Mouse (Mus musculus): ENCODE data around the gene Mcm9. TPM values are rescaled to one million over a fixed set of nuclear protein-coding genes. Genes with fewer than 3 reads are reported as not detected.
"Not testable (repeated sequence)": the region's sequence is repeated elsewhere in the genome, so short reads cannot be mapped to it uniquely, and the experiment has no call there.

The Mcm9 gene
- polyA plus RNA-seq (2012; rRNA removed), result 2.9 and 3.1 TPM in 2 replicates

- not testable (repeated sequence) for DNase-seq; H3K36me3 ChIP-seq (ENCODE audit: control insufficient read depth, insufficient read depth, low read length); H3K27me3 ChIP-seq (replicated peaks; ENCODE audit: control insufficient read depth, insufficient read depth, low read length); H3K4me1 ChIP-seq (ENCODE audit: control insufficient read depth, insufficient read depth, low read length)
- WGBS, result 53% methylated on average over 10 of the region's 10 CpGs
- Histone ChIP-seq H3K4me3 (ENCODE audit: insufficient read depth, low read depth, low read length) (peak within 1 kb of the TSS; percentile 91), H3K27ac (ENCODE audit: insufficient read depth, low read depth, low read length) (peak within 1 kb of the TSS; percentile 81)
Observed at GRCm38 (mm10) chr10:53630339-53630738, at the start of gene Mcm9. Gene Mcm9, minus strand, starts transcription at chr10:53630439.

GRCm38 (mm10) chr10:53661788-53662187 lies 31.5 kb upstream of the Mcm9 start:
- Histone ChIP-seq H3K27me3 (replicated peaks; ENCODE audit: control insufficient read depth, insufficient read depth, low read length) (no peaks in the 10 kb centered on the region), H3K27ac (ENCODE audit: insufficient read depth, low read depth, low read length) (no peak overlapping the region), H3K4me1 (ENCODE audit: control insufficient read depth, insufficient read depth, low read length) (no peaks in the 10 kb centered on the region), H3K36me3 (ENCODE audit: control insufficient read depth, insufficient read depth, low read length) (no peaks in the 10 kb centered on the region; the same call in 1 of the 2 replicates), H3K4me3 (ENCODE audit: insufficient read depth, low read depth, low read length) (no peak overlapping the region)
- TF ChIP-seq POLR2A (IDR thresholded peaks at IDR 0.05; ENCODE audit: low read depth, low read length), result no peak
- TF ChIP-seq CTCF (conservative IDR thresholded peaks at IDR 0.05; ENCODE audit: insufficient read depth, insufficient read length, low read depth, low read length), result no peak
- no peak for DNase-seq
- WGBS, result 85% methylated on average over 4 of the region's 4 CpGs

GRCm38 (mm10) chr10:53654239-53654638 lies 24.0 kb upstream of the Mcm9 start:
- not testable (repeated sequence) for H3K27ac ChIP-seq (ENCODE audit: insufficient read depth, low read depth, low read length); H3K27me3 ChIP-seq (replicated peaks; ENCODE audit: control insufficient read depth, insufficient read depth, low read length); H3K4me3 ChIP-seq (ENCODE audit: insufficient read depth, low read depth, low read length); H3K4me1 ChIP-seq (ENCODE audit: control insufficient read depth, insufficient read depth, low read length); H3K36me3 ChIP-seq (ENCODE audit: control insufficient read depth, insufficient read depth, low read length)
- peak; percentile 28 for TF ChIP-seq CTCF (conservative IDR thresholded peaks at IDR 0.05; ENCODE audit: insufficient read depth, insufficient read length, low read depth, low read length)
- WGBS, result 62% methylated on average over 5 of the region's 5 CpGs
- peak; percentile 19 for DNase-seq

GRCm38 (mm10) chr10:53650683-53651082 lies 20.4 kb upstream of the Mcm9 start:
- TF ChIP-seq POLR2A (IDR thresholded peaks at IDR 0.05; ENCODE audit: low read depth, low read length) (no peak), CTCF (conservative IDR thresholded peaks at IDR 0.05; ENCODE audit: insufficient read depth, insufficient read length, low read depth, low read length) (no peak)
- DNase-seq, result no peak
- no peak overlapping the region for H3K4me3 ChIP-seq (ENCODE audit: insufficient read depth, low read depth, low read length)
- 83% methylated on average over 2 of the region's 2 CpGs for WGBS
- no peaks in the 10 kb centered on the region for H3K4me1 ChIP-seq (ENCODE audit: control insufficient read depth, insufficient read depth, low read length)
- H3K36me3 ChIP-seq (ENCODE audit: control insufficient read depth, insufficient read depth, low read length), result peaks cover 1% of the 10 kb centered on the region
- H3K27ac ChIP-seq (ENCODE audit: insufficient read depth, low read depth, low read length), result no peak overlapping the region
- no peaks in the 10 kb centered on the region for H3K27me3 ChIP-seq (replicated peaks; ENCODE audit: control insufficient read depth, insufficient read depth, low read length)

GRCm38 (mm10) chr10:53641507-53641906 lies 11.3 kb upstream of the Mcm9 start:
- TF ChIP-seq POLR2A (IDR thresholded peaks at IDR 0.05; ENCODE audit: low read depth, low read length), result no peak
- TF ChIP-seq CTCF (conservative IDR thresholded peaks at IDR 0.05; ENCODE audit: insufficient read depth, insufficient read length, low read depth, low read length), result 0 out of 2 replicates have a peak, but pooled peaks have one; percentile 18
- DNase-seq, result peak; percentile 38
- H3K27me3 ChIP-seq (replicated peaks; ENCODE audit: control insufficient read depth, insufficient read depth, low read length), result no peaks in the 10 kb centered on the region
- H3K4me3 ChIP-seq (ENCODE audit: insufficient read depth, low read depth, low read length), result no peak overlapping the region
- no peaks in the 10 kb centered on the region for H3K4me1 ChIP-seq (ENCODE audit: control insufficient read depth, insufficient read depth, low read length)
- H3K27ac ChIP-seq (ENCODE audit: insufficient read depth, low read depth, low read length), result no peak overlapping the region
- H3K36me3 ChIP-seq (ENCODE audit: control insufficient read depth, insufficient read depth, low read length), result no peaks in the 10 kb centered on the region

- Histone ChIP-seq H3K4me1 (ENCODE audit: control insufficient read depth, insufficient read depth, low read length) (peaks cover 6% of the 10 kb centered on the region; the same call in 1 of the 2 replicates), H3K36me3 (ENCODE audit: control insufficient read depth, insufficient read depth, low read length) (no peaks in the 10 kb centered on the region), H3K27me3 (replicated peaks; ENCODE audit: control insufficient read depth, insufficient read depth, low read length) (no peaks in the 10 kb centered on the region), H3K4me3 (ENCODE audit: insufficient read depth, low read depth, low read length) (no peak overlapping the region), H3K27ac (ENCODE audit: insufficient read depth, low read depth, low read length) (peak overlapping the region; percentile 5; the same call in 1 of the 2 replicates)
- DNase-seq, result peak; percentile 79
- TF ChIP-seq POLR2A (IDR thresholded peaks at IDR 0.05; ENCODE audit: low read depth, low read length), result no peak
- 38% methylated on average over 13 of the region's 13 CpGs for WGBS
Observed at GRCm38 (mm10) chr10:53635246-53635971, 5.2 kb upstream of the Mcm9 start.

GRCm38 (mm10) chr10:53634160-53634559 lies 3.9 kb upstream of the Mcm9 start:
- H3K4me3 ChIP-seq (ENCODE audit: insufficient read depth, low read depth, low read length), result no peak overlapping the region
- WGBS, result 80% methylated on average over 10 of the region's 10 CpGs
- H3K27me3 ChIP-seq (replicated peaks; ENCODE audit: control insufficient read depth, insufficient read depth, low read length), result no peaks in the 10 kb centered on the region
- DNase-seq, result no peak
- TF ChIP-seq POLR2A (IDR thresholded peaks at IDR 0.05; ENCODE audit: low read depth, low read length) (no peak), CTCF (conservative IDR thresholded peaks at IDR 0.05; ENCODE audit: insufficient read depth, insufficient read length, low read depth, low read length) (no peak)
- no peaks in the 10 kb centered on the region for H3K36me3 ChIP-seq (ENCODE audit: control insufficient read depth, insufficient read depth, low read length)
- H3K27ac ChIP-seq (ENCODE audit: insufficient read depth, low read depth, low read length), result no peak overlapping the region
- H3K4me1 ChIP-seq (ENCODE audit: control insufficient read depth, insufficient read depth, low read length), result peaks cover 6% of the 10 kb centered on the region; the same call in 1 of the 2 replicates
